Mouse (Mus musculus): Measurements from ENCODE around the gene Dr1. TPM values are rescaled to one million over a fixed set of nuclear protein-coding genes. Genes with fewer than 3 reads are reported as not detected.
"Not testable (repeated sequence)": the region's sequence is repeated elsewhere in the genome, so short reads cannot be mapped to it uniquely, and the experiment has no call there.

Dr1 gene
- polyA plus RNA-seq (2016; fragmentation: Nextera tagmentation; extraction: Ambion mirVana): 43.4 and 46.4 TPM in 2 replicates

- Histone ChIP-seq H3K4me3 (peak within 1 kb of the TSS; percentile 97), H3K9me3 (replicated peaks) (no peaks in the 10 kb centered on the region), H3K27me3 (ENCODE audit: low read depth, poor library complexity, severe bottlenecking) (no peaks in the 10 kb centered on the region), H3K27ac (peak within 1 kb of the TSS; percentile 96), H3K36me3 (peaks cover 18% of the 10 kb centered on the region), H3K4me1 (peaks cover 22% of the 10 kb centered on the region)
- DNase-seq (ENCODE audit: low spot score): peak; percentile 93
- 4% methylated on average over 55 of the region's 55 CpGs for WGBS
Observed at GRCm38 (mm10) chr5:108268127-108269062, at the start of gene Dr1. Gene Dr1, plus strand, starts transcription at chr5:108268897.

- Histone ChIP-seq H3K4me3 (no peak overlapping the region), H3K9me3 (replicated peaks) (no peaks in the 10 kb centered on the region), H3K4me1 (no peaks in the 10 kb centered on the region), H3K27ac (no peak overlapping the region), H3K36me3 (no peaks in the 10 kb centered on the region), H3K27me3 (ENCODE audit: low read depth, poor library complexity, severe bottlenecking) (no peaks in the 10 kb centered on the region)
- no peak for DNase-seq (ENCODE audit: low spot score)
Observed at GRCm38 (mm10) chr5:108224077-108224476, 44.6 kb upstream of the Dr1 start.

GRCm38 (mm10) chr5:108226159-108226558 is 42.5 kb upstream of the Dr1 start:
- Histone ChIP-seq H3K27ac (no peak overlapping the region), H3K4me1 (no peaks in the 10 kb centered on the region), H3K4me3 (no peak overlapping the region), H3K36me3 (no peaks in the 10 kb centered on the region), H3K27me3 (ENCODE audit: low read depth, poor library complexity, severe bottlenecking) (no peaks in the 10 kb centered on the region), H3K9me3 (replicated peaks) (no peaks in the 10 kb centered on the region)
- DNase-seq (ENCODE audit: low spot score): no peak

- H3K27ac ChIP-seq: no peak overlapping the region
- WGBS: 66% methylated on average over 3 of the region's 3 CpGs
- no peaks in the 10 kb centered on the region for H3K36me3 ChIP-seq
- no peaks in the 10 kb centered on the region for H3K9me3 ChIP-seq (replicated peaks)
- no peaks in the 10 kb centered on the region for H3K4me1 ChIP-seq
- no peak overlapping the region for H3K4me3 ChIP-seq
- no peak for DNase-seq (ENCODE audit: low spot score)
- no peaks in the 10 kb centered on the region for H3K27me3 ChIP-seq (ENCODE audit: low read depth, poor library complexity, severe bottlenecking)
Observed at GRCm38 (mm10) chr5:108246314-108246765, 22.4 kb upstream of the Dr1 start.

DNA sequence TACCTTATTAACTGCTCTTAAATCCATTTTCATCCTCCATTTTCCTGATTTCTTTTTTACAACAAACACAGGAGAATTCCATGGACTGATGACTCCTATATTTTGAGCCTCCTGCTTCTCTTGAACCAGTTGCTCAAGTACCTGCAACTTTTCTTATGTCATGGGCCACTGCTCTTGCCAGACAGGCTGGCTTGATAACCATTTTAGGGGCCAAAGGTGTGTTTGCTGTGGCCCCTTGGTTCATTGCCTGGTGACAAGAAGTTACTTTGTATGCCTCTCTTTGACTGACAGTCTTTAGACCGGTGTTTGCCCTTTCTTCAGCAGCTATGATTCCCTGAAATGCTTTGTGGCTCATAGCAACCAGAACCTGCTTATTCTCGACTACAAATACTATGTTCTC is 18.7 kb upstream of the Dr1 start:
- no peaks in the 10 kb centered on the region for H3K4me1 ChIP-seq
- H3K27ac ChIP-seq: no peak overlapping the region
- DNase-seq (ENCODE audit: low spot score): no peak
- no peaks in the 10 kb centered on the region for H3K36me3 ChIP-seq
- 75% methylated on average over 2 of the region's 2 CpGs for WGBS
- H3K9me3 ChIP-seq (replicated peaks): no peaks in the 10 kb centered on the region
- no peak overlapping the region for H3K4me3 ChIP-seq
- no peaks in the 10 kb centered on the region for H3K27me3 ChIP-seq (ENCODE audit: low read depth, poor library complexity, severe bottlenecking)

GRCm38 (mm10) chr5:108255259-108255658 is 13.4 kb upstream of the Dr1 start:
- Histone ChIP-seq H3K27me3 (ENCODE audit: low read depth, poor library complexity, severe bottlenecking) (no peaks in the 10 kb centered on the region), H3K4me1 (no peaks in the 10 kb centered on the region), H3K9me3 (replicated peaks) (no peaks in the 10 kb centered on the region), H3K27ac (no peak overlapping the region), H3K36me3 (no peaks in the 10 kb centered on the region), H3K4me3 (no peak overlapping the region)
- DNase-seq (ENCODE audit: low spot score): no peak
- WGBS: 86% methylated on average over 5 of the region's 5 CpGs

DNA sequence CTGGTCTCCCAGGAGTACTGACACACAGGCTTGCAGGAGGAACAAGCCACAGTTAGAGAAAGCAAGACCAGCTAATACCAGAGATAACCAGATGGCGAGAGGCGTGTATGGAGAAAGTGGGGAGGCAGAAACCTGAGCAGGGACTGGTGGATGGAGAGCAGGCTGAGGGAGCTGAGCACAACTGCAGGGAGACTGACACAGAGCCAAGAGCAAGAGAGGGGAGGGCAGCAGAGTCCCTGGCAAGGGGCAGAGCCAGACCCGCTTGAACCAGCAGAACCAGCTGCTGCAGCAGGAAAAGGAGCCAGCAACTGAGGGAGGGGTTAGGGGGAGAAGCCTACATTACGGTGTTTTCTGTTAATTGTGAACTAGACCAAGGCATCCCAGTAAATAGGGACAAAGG is 6.0 kb upstream of the Dr1 start:
- no peaks in the 10 kb centered on the region for H3K9me3 ChIP-seq (replicated peaks)
- no peaks in the 10 kb centered on the region for H3K27me3 ChIP-seq (ENCODE audit: low read depth, poor library complexity, severe bottlenecking)
- H3K27ac ChIP-seq: peak overlapping the region; percentile 25; the same call in 1 of the 2 replicates
- no peaks in the 10 kb centered on the region for H3K36me3 ChIP-seq
- H3K4me1 ChIP-seq: peaks cover 5% of the 10 kb centered on the region; the same call in 1 of the 2 replicates
- 44% methylated on average over 4 of the region's 4 CpGs for WGBS
- DNase-seq (ENCODE audit: low spot score): no peak
- no peak overlapping the region for H3K4me3 ChIP-seq

GRCm38 (mm10) chr5:108263785-108264184 is 4.9 kb upstream of the Dr1 start:
- H3K4me3 ChIP-seq; H3K9me3 ChIP-seq (replicated peaks); H3K27me3 ChIP-seq (ENCODE audit: low read depth, poor library complexity, severe bottlenecking); H3K36me3 ChIP-seq; H3K27ac ChIP-seq; H3K4me1 ChIP-seq; DNase-seq (ENCODE audit: low spot score): not testable (repeated sequence)
- WGBS: 88% methylated on average over 1 of the region's 1 CpGs

- no peak for DNase-seq (ENCODE audit: low spot score)
- no peak overlapping the region for H3K4me3 ChIP-seq
- H3K9me3 ChIP-seq (replicated peaks): no peaks in the 10 kb centered on the region
- peaks cover 4% of the 10 kb centered on the region; the same call in 1 of the 2 replicates for H3K36me3 ChIP-seq
- peaks cover 27% of the 10 kb centered on the region for H3K4me1 ChIP-seq
- H3K27ac ChIP-seq: no peak overlapping the region
- H3K27me3 ChIP-seq (ENCODE audit: low read depth, poor library complexity, severe bottlenecking): no peaks in the 10 kb centered on the region
Observed at GRCm38 (mm10) chr5:108266990-108267389, 1.7 kb upstream of the Dr1 start.

GRCm38 (mm10) chr5:108269063-108269810 is 540 bp downstream of the Dr1 start:
- DNase-seq (ENCODE audit: low spot score): no peak
- Histone ChIP-seq H3K36me3 (peaks cover 25% of the 10 kb centered on the region), H3K4me3 (peak overlapping the region; percentile 97), H3K27me3 (ENCODE audit: low read depth, poor library complexity, severe bottlenecking) (no peaks in the 10 kb centered on the region), H3K4me1 (peaks cover 22% of the 10 kb centered on the region), H3K9me3 (replicated peaks) (no peaks in the 10 kb centered on the region), H3K27ac (peak overlapping the region; percentile 96)
- WGBS: under 1% methylated on average over 44 of the region's 44 CpGs

DNA sequence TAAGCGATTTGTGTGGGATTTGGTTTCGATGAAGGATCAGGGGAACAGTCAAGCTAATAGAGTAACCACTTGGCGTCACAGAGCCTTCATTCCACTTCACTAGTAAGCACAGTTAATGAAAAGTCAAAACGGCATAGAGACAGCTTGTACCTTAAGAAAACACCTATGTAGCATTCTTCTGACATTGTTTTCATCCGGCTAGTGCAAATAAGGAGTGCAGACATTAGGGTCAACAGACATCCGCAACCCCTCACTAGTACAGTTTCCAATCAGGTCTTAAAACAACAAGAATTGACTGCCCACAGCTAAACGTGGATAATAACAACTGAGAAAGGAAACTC is 1.1 kb downstream of the Dr1 start:
- DNase-seq (ENCODE audit: low spot score): no peak
- Histone ChIP-seq H3K27ac (0 out of 2 replicates have a peak overlapping the region, but pooled peaks have one; percentile 96), H3K27me3 (ENCODE audit: low read depth, poor library complexity, severe bottlenecking) (no peaks in the 10 kb centered on the region), H3K9me3 (replicated peaks) (no peaks in the 10 kb centered on the region), H3K36me3 (peaks cover 27% of the 10 kb centered on the region), H3K4me1 (peaks cover 22% of the 10 kb centered on the region), H3K4me3 (peak overlapping the region; percentile 97)
- 19% methylated on average over 7 of the region's 7 CpGs for whole genome bisulfite sequencing

GRCm38 (mm10) chr5:108270415-108270814 is 1.7 kb downstream of the Dr1 start:
- Histone ChIP-seq H3K4me1 (peaks cover 22% of the 10 kb centered on the region), H3K9me3 (replicated peaks) (no peaks in the 10 kb centered on the region), H3K27ac (no peak overlapping the region), H3K36me3 (peaks cover 33% of the 10 kb centered on the region), H3K4me3 (peak overlapping the region; percentile 97), H3K27me3 (ENCODE audit: low read depth, poor library complexity, severe bottlenecking) (no peaks in the 10 kb centered on the region)
- 53% methylated on average over 9 of the region's 9 CpGs for WGBS
- no peak for DNase-seq (ENCODE audit: low spot score)

DNA sequence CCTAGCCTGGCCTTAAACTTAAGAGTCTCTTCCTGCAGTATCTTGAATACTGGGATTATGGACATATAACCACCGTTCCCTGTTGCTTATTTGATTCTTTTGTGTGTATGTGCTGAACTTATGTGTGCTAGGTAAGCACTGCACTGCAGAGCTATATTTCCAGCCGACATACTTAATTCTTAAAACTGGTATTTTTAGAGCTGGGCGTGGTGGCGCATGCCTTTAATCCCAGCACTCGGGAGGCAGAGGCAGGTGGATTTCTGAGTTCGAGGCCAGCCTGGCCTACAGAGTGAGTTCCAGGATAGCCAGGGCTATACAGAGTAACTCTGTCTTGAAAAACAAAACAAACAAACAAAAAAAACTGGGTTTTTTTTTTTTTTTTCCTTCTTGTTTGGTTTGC is 2.6 kb downstream of the Dr1 start:
- not testable (repeated sequence) for H3K27ac ChIP-seq; H3K27me3 ChIP-seq (ENCODE audit: low read depth, poor library complexity, severe bottlenecking); H3K9me3 ChIP-seq (replicated peaks); DNase-seq (ENCODE audit: low spot score)
- 95% methylated on average over 6 of the region's 6 CpGs for WGBS
- 0 out of 2 replicates have a peak overlapping the region, but pooled peaks have one; percentile 97 for H3K4me3 ChIP-seq
- H3K4me1 ChIP-seq: peaks cover 22% of the 10 kb centered on the region
- peaks cover 42% of the 10 kb centered on the region for H3K36me3 ChIP-seq

Measured in limb, embryonic 10.5 days (tissue).